Mouse (Mus musculus): Measurements from ENCODE around the gene Cpxm2. TPM values are rescaled to one million over a fixed set of nuclear protein-coding genes. Genes with fewer than 3 reads are reported as not detected.

The Cpxm2 gene
- total RNA-seq, 2 experiments from 2014 or later: 1.4 to 1.5 TPM

DNA sequence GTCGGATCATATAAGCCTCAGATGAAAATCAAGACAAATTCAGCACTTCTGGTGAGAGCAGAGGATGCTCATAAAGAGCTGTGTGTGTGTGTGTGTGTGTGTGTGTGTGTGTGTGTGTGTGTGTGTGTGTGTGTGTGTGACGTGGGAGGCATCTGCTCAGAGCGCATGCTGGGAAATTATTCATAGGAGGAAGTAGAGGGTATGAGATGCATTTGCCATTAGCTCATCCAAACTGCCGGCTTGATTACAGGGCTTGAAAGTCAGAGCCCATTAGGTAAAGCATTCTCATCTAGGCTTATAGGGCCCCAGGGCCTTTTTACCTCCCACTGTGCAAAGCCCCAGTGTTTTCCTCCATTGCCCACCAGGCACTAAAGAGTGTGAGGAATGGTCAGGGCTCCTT lies 107.9 kb downstream of the Cpxm2 start:
- no peak for DNase-seq
- intact Hi-C loops (cut with DNase I): no loop called here

DNA sequence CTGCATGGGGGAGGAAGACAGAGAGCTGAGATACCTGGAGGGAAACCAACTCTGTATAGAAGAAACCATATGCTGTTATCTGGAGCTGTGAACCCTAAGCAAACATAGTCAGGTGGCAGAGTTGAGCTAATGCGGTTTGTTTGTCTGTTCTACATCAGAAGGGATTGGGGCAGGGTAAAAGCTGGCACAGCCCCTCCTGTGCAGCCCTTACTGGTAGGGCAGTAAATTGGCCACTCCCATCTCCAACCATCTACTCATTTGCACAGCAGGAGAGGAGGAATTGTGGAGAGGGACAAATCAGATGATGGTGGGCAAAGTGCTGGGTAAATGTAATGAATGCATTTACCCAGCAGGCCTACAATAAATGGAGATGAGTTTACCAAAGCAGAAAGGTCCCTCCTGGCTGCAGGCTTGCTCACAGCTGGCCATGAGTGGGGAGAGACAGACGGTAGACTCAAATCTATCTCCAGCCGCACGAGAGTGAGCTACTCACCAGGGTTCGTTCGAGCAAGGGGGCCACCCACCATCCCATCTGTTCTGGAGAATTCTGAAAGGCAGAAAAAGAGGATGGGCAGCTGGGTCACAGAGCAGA lies 122.5 kb downstream of the Cpxm2 start:
- intact Hi-C loops (cut with DNase I): no loop called here
- DNase-seq: no peak

DNA sequence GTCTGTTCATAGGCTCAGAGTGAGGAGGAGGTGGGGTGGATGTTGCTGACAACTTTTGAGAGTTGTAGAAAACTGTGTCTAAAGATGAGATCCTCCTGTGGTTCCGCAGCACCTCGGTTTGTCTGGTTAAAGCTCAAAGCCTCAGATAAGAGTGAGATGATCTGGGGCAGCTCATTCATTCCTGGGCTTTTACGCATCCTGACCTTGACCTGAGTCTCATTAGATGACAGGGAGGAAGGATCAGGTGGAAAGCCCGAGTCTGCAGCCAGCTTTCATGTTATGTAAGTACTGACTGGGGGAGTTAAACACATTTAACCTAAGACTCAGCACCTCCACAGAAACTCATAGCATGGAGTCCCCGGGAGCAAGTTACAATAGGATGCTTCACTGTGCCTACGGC lies 127.9 kb downstream of the Cpxm2 start:
- intact Hi-C loops (cut with DNase I): no loop called here
- DNase-seq: no peak

DNA sequence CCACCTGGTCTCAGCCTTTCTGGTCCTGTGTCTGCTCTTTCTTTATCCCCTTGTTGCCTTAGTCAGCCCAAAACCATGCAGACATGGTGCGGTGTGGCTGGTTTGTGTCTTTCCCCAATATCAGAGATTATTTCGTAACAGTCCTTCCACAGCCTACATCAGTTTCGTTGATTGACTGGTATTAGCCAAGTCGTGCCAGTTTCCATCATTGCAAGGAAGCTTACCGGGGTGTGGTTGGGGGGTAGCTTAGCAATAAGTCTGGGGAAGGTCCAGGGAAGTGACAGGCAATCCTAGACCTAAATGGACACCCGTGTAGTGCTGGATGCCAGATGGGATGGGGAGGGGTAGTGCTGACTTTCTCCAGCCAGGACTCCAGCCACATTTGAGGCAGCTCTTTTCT lies 128.9 kb downstream of the Cpxm2 start:
- intact Hi-C loops (cut with DNase I): no loop called here
- DNase-seq: no peak

DNA sequence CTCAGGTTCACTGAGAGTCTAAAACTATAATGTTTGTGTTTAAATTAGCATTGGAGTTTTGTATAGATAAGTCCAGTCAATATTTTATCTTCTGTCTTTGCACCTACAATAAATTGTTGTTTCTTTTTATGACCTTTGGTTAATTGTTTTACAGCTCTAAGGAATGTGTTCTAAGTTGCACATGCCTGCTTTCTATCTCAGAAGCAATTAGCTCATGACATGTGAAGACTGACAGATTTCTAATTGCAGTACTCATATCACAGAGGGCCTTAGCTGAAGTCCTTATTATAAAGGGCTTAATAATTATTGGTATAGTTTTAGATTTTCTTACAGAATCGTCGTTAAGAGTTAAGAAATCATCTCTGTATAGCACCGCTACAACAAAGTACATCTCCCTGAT lies 138.6 kb downstream of the Cpxm2 start:
- DNase-seq: no peak
- intact Hi-C loops (cut with DNase I): no loop called here

DNA sequence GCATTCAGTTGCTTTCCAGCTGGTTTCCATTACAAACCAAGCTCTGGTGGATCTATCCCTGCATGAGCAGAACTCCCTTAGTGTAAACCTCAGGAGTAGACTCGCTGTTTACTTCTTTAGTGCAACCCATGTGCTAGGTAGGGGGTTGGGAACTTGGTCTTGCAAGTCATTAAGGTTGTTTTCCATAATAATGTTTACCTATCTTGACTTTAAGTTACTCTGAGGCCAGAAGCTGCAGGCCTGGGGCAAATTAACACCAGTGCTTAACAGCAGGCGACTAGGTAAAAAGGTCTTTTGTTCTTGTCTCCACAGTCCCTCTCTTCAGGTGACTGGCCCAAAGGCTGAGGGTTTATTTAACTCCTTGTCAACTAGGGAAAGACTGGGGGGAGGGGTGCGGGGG lies 139.3 kb downstream of the Cpxm2 start:
- no peak for DNase-seq
- intact Hi-C loops (cut with DNase I): no loop called here

DNA sequence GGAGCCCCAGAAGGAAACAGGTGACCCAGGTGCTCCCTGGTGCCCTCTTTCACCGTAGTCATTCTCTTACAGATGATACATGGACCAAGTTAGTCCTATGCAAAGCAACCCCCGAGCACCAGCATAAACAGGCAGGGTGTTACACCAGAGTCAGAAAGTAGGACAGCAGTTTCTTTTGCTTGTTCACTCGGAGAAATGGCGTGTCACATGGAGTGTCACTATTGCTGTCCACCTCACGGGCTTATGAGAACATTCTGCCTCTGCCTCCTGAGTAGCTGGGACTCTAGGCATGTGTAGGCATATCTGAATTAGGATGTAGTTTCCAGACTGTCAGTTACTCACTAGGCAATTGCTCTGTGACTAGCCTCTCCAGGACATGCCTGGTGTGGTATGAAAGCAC lies 140.6 kb downstream of the Cpxm2 start:
- DNase-seq: no peak
- intact Hi-C loops (cut with DNase I): no loop called here

DNA sequence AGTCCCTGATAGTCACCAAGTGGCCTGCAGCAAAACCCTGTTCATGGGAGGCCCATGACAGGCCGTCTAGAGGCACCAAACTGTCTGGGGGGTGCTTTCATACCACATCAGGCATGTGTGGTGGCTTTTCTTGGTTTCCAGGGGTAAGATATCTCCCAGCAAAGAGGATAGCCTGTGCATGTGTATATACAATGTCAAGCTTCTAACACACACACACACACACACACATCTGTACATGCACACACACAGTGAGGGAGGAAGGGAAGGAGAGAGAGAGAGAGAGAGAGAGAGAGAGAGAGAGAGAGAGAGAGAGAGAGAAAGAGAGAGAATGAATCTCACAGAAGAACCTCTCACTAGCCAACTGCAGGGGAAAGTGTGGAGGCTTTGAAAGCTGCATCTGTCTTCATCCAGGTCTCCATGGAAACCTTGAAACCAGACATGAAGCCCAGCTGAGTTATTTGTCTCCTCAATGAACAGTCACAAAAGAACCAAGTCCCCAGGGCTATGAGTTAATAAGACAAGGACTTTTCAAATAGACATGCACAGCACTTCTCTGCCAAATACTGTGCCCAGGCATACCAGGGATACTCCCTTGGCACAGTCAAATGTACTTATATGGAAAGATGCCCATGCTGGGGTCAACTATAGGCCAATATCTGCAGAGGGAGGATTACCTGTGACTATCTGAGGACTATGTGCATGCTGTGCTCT lies 141.4 kb downstream of the Cpxm2 start:
- no peak for DNase-seq
- intact Hi-C loops (cut with DNase I): no loop called here

DNA sequence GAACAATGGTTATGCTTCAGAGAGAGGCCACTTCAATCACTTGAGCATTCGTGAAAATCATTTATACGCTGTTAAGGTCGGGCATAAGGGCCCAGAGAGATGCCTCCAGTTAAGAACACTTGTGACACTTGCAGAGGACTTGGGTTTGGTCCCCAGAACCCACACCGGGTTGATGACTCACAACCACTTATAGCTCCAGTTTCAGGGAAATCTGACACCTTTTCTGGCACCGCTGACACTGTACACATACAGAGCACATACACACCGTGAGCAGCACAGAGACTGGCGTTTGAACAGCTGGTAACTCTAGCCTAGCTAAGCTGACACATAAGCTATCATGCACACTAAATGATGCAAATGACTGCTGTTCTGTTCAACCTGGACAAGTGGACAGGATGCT lies 145.5 kb downstream of the Cpxm2 start:
- DNase-seq: no peak
- intact Hi-C loops (cut with DNase I): no loop called here

DNA sequence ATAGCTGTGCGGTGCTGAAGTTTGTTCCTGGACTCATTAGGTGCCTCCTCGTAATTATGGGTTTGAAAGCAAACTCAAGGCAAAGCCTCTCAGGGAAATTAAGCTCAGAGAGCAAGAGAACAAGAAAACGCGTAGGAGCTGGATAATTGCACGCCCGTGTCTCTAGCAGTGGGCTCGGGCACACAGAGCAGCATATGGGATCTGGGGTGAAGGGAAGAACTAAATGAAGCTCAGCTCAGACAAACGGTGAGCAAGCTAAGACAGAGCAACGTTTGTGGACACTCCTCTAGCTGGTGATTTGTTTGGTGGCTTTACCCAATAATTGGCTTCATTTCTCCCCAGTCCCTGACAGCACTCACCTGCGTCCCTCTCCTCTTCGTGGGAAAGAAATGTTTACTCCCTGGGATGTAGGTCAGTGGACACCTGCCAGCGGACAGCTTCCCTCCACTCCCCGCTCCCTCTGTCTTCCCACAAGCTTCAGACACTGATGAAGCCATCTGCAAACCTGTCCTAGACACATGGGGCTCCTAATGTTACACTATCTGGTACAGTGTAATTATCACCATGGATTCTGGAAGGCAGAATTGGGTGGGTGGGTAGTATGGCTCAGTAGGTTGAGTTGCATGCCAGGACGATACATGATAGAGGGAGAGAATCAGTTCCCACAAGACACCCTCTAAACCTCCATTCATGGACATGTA lies 148.4 kb downstream of the Cpxm2 start:
- no peak for DNase-seq
- intact Hi-C loops (cut with DNase I): no loop called here

DNA sequence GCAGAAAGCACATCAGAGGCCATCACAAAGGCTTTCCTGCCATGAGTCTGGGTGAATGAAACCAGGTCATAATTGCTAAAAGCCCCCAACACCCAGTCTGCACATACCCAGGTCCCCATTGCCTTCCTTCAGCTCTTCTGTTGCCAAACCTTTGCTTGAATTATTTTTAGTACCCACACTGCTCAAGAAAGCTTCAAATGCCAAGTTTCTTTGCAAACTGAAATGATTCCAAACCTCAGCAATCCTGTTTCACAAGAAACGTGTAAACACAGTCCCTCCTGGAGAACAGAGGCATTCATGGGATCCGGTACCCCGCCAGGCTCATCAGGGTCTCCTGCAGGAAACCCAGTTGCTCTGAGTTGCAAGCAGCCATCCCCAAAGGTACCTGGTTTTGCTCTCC lies 161.7 kb downstream of the Cpxm2 start:
- DNase-seq: no peak
- intact Hi-C loops (cut with DNase I): no loop called here

DNA sequence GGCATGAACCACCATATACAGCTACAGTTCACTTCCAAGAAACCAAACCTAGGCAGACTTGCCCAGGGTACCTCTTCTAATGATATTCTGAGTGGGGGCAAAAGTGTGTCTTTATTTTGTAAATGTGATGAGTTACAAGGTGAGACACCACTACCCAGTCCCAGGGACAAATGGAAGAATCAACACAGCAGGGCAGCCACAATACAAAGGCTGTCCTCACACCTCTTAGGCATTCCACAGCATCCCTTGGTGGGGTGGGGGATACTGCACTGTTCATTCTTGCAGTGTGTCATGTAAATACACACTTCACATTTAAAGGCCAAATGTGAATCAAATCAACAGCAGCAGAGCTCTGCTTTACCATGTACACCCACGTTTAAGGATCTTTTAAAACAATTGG lies 162.3 kb downstream of the Cpxm2 start:
- intact Hi-C loops (cut with DNase I): no loop called here

DNA sequence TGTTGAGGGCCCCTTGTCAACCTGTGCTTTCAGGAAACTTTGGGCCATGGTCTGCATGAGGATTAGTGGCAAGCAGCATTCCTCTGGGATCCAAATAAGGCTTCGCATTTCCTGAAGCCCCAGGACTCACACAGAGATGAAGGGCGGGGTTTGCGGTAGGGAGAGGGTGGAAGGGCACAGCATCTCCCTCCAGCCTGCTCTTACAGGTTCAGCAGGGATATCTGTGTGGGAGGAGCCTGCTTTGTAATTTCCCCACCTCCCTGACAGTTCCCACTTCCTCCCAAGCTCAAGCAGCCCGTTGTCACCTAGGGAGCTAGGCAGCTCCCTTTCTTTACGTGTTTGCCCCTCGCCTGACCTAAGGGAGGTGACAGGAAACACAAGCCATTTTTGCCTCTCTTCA lies 165.5 kb downstream of the Cpxm2 start:
- no peak for DNase-seq
- intact Hi-C loops (cut with DNase I): no loop called here

More for the DNA sequence above, 162.3 kb downstream of the Cpxm2 start:
- no peak for DNase-seq

Other genes with a start within 250 kb of the Cpxm2 start
- not detected for gene Gpr26, start 188.3 kb downstream of the Cpxm2 start, total RNA-seq (2021)
- 10 to 100 TPM; 15.3 to 16.7 TPM for gene Chst15, start 162.5 kb upstream of the Cpxm2 start, total RNA-seq (2021)